Mouse (Mus musculus) liver, embryonic 14.5 days (tissue): Measurements from ENCODE around the gene Recql5. TPM values are rescaled to one million over a fixed set of nuclear protein-coding genes. Genes with fewer than 3 reads are reported as not detected.
"Not testable (repeated sequence)": the region's sequence is repeated elsewhere in the genome, so short reads cannot be mapped to it uniquely, and the experiment has no call there.

Experiments
- ATAC-seq: fragments of 200-750 bp; cut with Nextera tagmentation; 2 replicates; pipeline ENCODE4 v1.8.0; 2017; ENCODE audit warnings: moderate number of reproducible peaks, mild to moderate bottlenecking, moderate library complexity; ENCODE audit not compliant: insufficient read depth
- DNase-seq, 3 experiments: peaks; one replicate each; pipeline ENCODE4 v3.0.0-alpha.2; 2012 to 2013; ENCODE audit warnings: low read depth in 3 of 3, low spot score in 3 of 3
- H3K27ac ChIP-seq: fragments of 300-500 bp; sonication (generic); 2 replicates; pipeline ENCODE4 v1.5.1; 2014; ENCODE audit warnings: moderate library complexity, mild to moderate bottlenecking, control low read depth, inconsistent platforms
- H3K27me3 ChIP-seq: fragments of 300-500 bp; sonication (generic); 2 replicates; pipeline ENCODE4 v1.6.1; 2014; ENCODE audit warnings: mild to moderate bottlenecking, low read length, moderate library complexity; ENCODE audit not compliant: control insufficient read depth, insufficient read depth
- H3K36me3 ChIP-seq: fragments of 300-500 bp; sonication (generic); replicated peaks from 2 replicates; pipeline ENCODE4 v1.6.1; 2014; ENCODE audit warnings: low read depth; ENCODE audit not compliant: control insufficient read depth, insufficient read depth
- H3K4me1 ChIP-seq, 2 experiments: fragments of 200-500 bp in 1 of 2; fragments of 300-500 bp in 1 of 2; sonication (generic) in 1 of 2; replicated peaks; 2 replicates each; pipeline ENCODE4 v1.6.1; 2012 to 2014; ENCODE audit warnings: antibody characterized with exemption in 1 of 2, inconsistent platforms in 1 of 2, low read length in 1 of 2; ENCODE audit not compliant: control insufficient read depth in 2 of 2, insufficient read depth in 2 of 2
- H3K4me2 ChIP-seq: fragments of 300-500 bp; sonication (generic); 2 replicates; pipeline ENCODE4 v1.6.1; 2014; ENCODE audit warnings: low read depth, mild to moderate bottlenecking, control low read depth, moderate library complexity
- H3K4me3 ChIP-seq, 2 experiments: fragments of 200-500 bp in 1 of 2; fragments of 300-500 bp in 1 of 2; sonication (generic) in 1 of 2; 2 replicates each; pipeline ENCODE4 v1.5.1; 2012 to 2014; ENCODE audit warnings: low read depth in 2 of 2, low read length in 2 of 2, mild to moderate bottlenecking in 2 of 2, control low read depth in 1 of 2, inconsistent platforms in 1 of 2, moderate library complexity in 1 of 2; ENCODE audit not compliant: insufficient read depth in 1 of 2
- H3K9ac ChIP-seq: fragments of 300-500 bp; sonication (generic); replicated peaks from 2 replicates; pipeline ENCODE4 v1.6.1; 2014; ENCODE audit warnings: mild to moderate bottlenecking, control low read depth, moderate library complexity
- H3K9me3 ChIP-seq: fragments of 300-500 bp; sonication (generic); 2 replicates; pipeline ENCODE4 v1.6.1; 2016; ENCODE audit warnings: low read length, mixed read lengths; ENCODE audit not compliant: control insufficient read depth
- CTCF ChIP-seq: IDR thresholded peaks from 2 replicates; pipeline ENCODE4 v1.5.1; 2016; ENCODE audit warnings: antibody characterized with exemption, low read depth, control low read depth
- EP300 ChIP-seq: IDR thresholded peaks from 2 replicates; pipeline ENCODE4 v1.6.1; 2016; ENCODE audit warnings: antibody characterized with exemption, low read depth
- WGBS: fragments of 180-500 bp; shearing (Covaris S2); extraction: QIAGEN DNeasy Blood & Tissue Kit; methylation state at CpG from one replicate; pipeline ENCODE4 v1.1.7; 2014; ENCODE audit not compliant: insufficient replicate concordance; 5-methylcytosine and 5-hydroxymethylcytosine counted together
- polyA plus RNA-seq, 2 experiments: library from polyadenylated mRNA; depleted of rRNA in 1 of 2; stranded (reverse) in 1 of 2; unstranded in 1 of 2; fragments of >200 nt; fragmentation: Nextera tagmentation in 1 of 2; extraction: Ambion mirVana in 1 of 2; gene quantifications; 2 replicates each; pipeline versions ENCODE4 v1.2.1 to v1.2.3; 2012 to 2014

Gene Recql5
- polyA plus RNA-seq, 2 experiments: 6.1 to 7.3 TPM

GRCm38 (mm10) chr11:115858354-115858753 is 74.9 kb downstream of the Recql5 start, which contains the start of gene Myo15b:
Gene Myo15b (plus strand): TSS chr11:115858406.
- Histone ChIP-seq H3K27me3 (peaks cover 45% of the 10 kb centered on the region), H3K36me3 (no peaks in the 10 kb centered on the region), H3K27ac (no peak within 1 kb of the TSS), H3K4me3 (peak within 1 kb of the TSS in 1 of 2 experiments; percentile 31; a peak in 2 of 4 replicates), H3K4me2 (peak within 1 kb of the TSS; percentile 46), H3K9me3 (no peaks in the 10 kb centered on the region), H3K9ac (no peak within 1 kb of the TSS), H3K4me1 (no peaks in the 10 kb centered on the region)
- ATAC-seq: no peak
- TF ChIP-seq CTCF (no peak), EP300 (no peak)
- 11% methylated on average over 27 of the region's 27 CpGs for WGBS
- no peak for DNase-seq

DNA sequence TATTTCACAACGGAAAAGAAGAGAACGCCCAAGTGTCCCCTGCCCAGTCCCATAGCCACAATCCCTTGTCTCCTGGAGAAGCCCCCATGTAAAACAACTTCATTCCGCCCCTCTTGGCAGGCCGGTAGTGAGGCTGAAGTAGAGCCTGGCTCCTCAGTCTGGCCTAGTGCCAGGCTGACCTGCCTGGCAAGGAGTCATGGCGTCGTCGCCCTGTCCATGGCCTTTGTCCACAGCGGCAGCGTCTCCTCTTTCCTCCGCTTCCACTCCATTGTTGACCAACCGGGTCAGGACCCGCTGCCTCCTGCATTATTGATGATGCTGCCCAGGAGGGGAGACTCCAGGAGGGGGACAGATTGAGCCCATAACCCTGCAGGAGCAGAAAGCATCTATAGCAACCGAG is 75.3 kb downstream of the Recql5 start:
- H3K27me3 ChIP-seq: peaks cover 45% of the 10 kb centered on the region
- H3K9me3 ChIP-seq: no peaks in the 10 kb centered on the region
- DNase-seq (no peak), ATAC-seq (no peak)
- H3K4me2 ChIP-seq: no peak overlapping the region
- 63% methylated on average over 13 of the region's 13 CpGs for WGBS
- no peak overlapping the region for H3K9ac ChIP-seq
- no peak overlapping the region for H3K27ac ChIP-seq
- no peak for TF ChIP-seq CTCF
- TF ChIP-seq EP300: no peak
- H3K4me3 ChIP-seq: no peak overlapping the region
- H3K36me3 ChIP-seq: no peaks in the 10 kb centered on the region
- H3K4me1 ChIP-seq: no peaks in the 10 kb centered on the region

- not testable (repeated sequence) for H3K4me3 ChIP-seq, H3K9ac ChIP-seq, H3K9me3 ChIP-seq, H3K36me3 ChIP-seq, H3K4me1 ChIP-seq, H3K27ac ChIP-seq, H3K4me2 ChIP-seq, DNase-seq, ATAC-seq
- peaks cover 45% of the 10 kb centered on the region for H3K27me3 ChIP-seq
- WGBS: 75% methylated on average over 4 of the region's 4 CpGs
These were observed 76.1 kb downstream of the Recql5 start for GRCm38 (mm10) chr11:115857146-115857545.

- WGBS: 82% methylated on average over 6 of the region's 6 CpGs
- ATAC-seq: no peak
- DNase-seq: no peak
- Histone ChIP-seq H3K4me3 (no peak overlapping the region), H3K9ac (no peak overlapping the region), H3K9me3 (no peaks in the 10 kb centered on the region), H3K36me3 (no peaks in the 10 kb centered on the region; the same call in 1 of the 2 replicates), H3K27ac (no peak overlapping the region), H3K4me1 (no peaks in the 10 kb centered on the region), H3K27me3 (peaks cover 26% of the 10 kb centered on the region), H3K4me2 (no peak overlapping the region)
- no peak for TF ChIP-seq CTCF
- no peak for TF ChIP-seq EP300
These were observed 78.6 kb downstream of the Recql5 start for GRCm38 (mm10) chr11:115854674-115855073.

DNA sequence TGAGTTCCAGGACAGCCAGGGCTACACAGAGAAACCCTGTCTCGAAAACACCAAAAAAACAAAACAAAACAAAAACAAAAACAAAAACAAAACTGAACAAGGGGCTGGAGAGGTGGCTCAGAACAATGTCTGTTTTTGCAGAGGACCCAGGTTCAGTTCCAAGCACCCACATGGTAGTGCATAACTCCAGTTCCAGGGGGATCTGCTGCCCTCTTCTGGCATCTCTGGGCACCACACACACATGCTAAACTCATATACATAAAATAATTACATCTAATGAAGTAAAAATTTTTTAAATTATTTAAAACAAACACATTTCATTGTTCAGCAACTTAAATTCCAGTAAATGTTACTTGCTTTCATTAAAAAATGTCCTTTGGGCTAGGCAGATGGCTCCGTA is 87.5 kb downstream of the Recql5 start:
- H3K4me2 ChIP-seq: no peak overlapping the region
- 92% methylated on average over 2 of the region's 2 CpGs for WGBS
- ATAC-seq: no peak

More for the DNA sequence above, 87.5 kb downstream of the Recql5 start:
- Histone ChIP-seq H3K9ac (no peak overlapping the region), H3K27me3 (no peaks in the 10 kb centered on the region), H3K27ac (no peak overlapping the region), H3K36me3 (peaks cover 5% of the 10 kb centered on the region), H3K4me1 (peaks cover 20 to 22% of the 10 kb centered on the region in 2 experiments), H3K9me3 (no peaks in the 10 kb centered on the region; the same call in 1 of the 2 replicates), H3K4me3 (no peak overlapping the region)
- DNase-seq: no peak
- TF ChIP-seq EP300: no peak
- peak; percentile 39; the same call in 1 of the 2 replicates for TF ChIP-seq CTCF
